Mouse (Mus musculus): Measurements from ENCODE around the gene Clhc1.

DNA sequence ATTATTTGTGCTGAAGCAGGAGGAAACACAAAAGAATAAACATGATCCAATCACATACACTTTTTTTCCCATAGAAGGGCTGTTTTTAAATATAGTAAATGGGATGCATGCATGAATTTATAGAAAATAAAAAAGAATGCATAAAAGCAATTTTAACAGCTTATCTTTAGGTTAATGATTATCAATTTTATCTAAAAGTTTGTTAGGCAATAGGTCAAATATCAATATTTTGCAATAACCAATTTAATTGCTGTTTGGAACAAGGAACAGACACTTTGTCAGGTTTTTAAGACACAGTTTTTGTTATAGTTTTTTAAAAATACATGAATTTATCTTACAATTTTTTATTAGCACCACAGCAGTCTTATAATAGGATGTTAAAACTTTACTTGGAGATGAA lies 51.2 kb downstream of the Clhc1 start:
- TF ChIP-seq CTCF (IDR thresholded peaks at IDR 0.05; ENCODE audit: control insufficient read depth, insufficient read depth, low read length) (no peak), POLR2A (IDR thresholded peaks at IDR 0.05; ENCODE audit: borderline replicate concordance, control insufficient read depth, low read depth, low read length) (no peak)

Measured in bone marrow, adult 2 months (tissue).